ENCODE assay signal across 28 mouse cellular contexts in genomic region chr5:119379915-119380432, GRCm38 (mm10).
"Had no signal": no experiment of that assay in that cellular context is flagged by ENCODE, and none has a peak within 500 bp of the region (broad histone marks: within the 10 kb centered on the region; RNA-seq: fewer than 3 reads in every experiment).

No protein-coding gene starts in this region.

- ATAC-seq: hindbrain, embryonic 16.5 days; inflammation-experienced regulatory T-cells, adult 6 months; intestine, embryonic 15.5 days; liver, embryonic 12.5 days had no signal

- H3K4me3 ChIP-seq: gastrocnemius, adult 2 months; heart, adult 2 months; heart, embryonic 10.5 days; heart, embryonic 12.5 days; hindbrain, embryonic 10.5 days; hindbrain, embryonic 12.5 days; intestine, embryonic 15.5 days; kidney, embryonic 15.5 days; limb, embryonic 13.5 days; limb, embryonic 15.5 days; liver, embryonic 12.5 days had no signal

- H3K9ac ChIP-seq: heart, embryonic 12.5 days; hindbrain, embryonic 12.5 days; hindbrain, embryonic 14.5 days; intestine, embryonic 15.5 days; kidney, embryonic 15.5 days; limb, embryonic 13.5 days; limb, embryonic 15.5 days; liver, embryonic 12.5 days; liver, embryonic 14.5 days had no signal

- H3K4me1 ChIP-seq: hindbrain, embryonic 12.5 days; limb, embryonic 15.5 days had no signal

- H3K36me3 ChIP-seq: heart, embryonic 10.5 days; heart, embryonic 12.5 days; hindbrain, embryonic 10.5 days; hindbrain, embryonic 12.5 days; intestine, embryonic 15.5 days; kidney, embryonic 15.5 days; limb, embryonic 13.5 days; limb, embryonic 15.5 days; liver, embryonic 12.5 days had no signal

- DNase-seq: gastrocnemius, adult 2 months; gastrocnemius, postnatal 10 days; gastrocnemius, postnatal 25 days; heart, adult 2 months; heart, postnatal 10 days; heart, postnatal 4 days; kidney, adult 11 months; kidney, adult 2 months; kidney, adult 9 months; kidney, postnatal 14 days; kidney, postnatal 36 days; layer of hippocampus, adult 9-11 months; layer of hippocampus, postnatal 36 days; left cerebral cortex, postnatal 4 days had no signal

- H3K27me3 ChIP-seq: intestine, embryonic 15.5 days; liver, embryonic 12.5 days had no signal

- H3K9me3 ChIP-seq: heart, embryonic 10.5 days; hindbrain, embryonic 10.5 days; intestine, embryonic 15.5 days; kidney, embryonic 15.5 days had no signal

- H3K27ac ChIP-seq: gastrocnemius, adult 2 months; heart, adult 2 months; heart, embryonic 10.5 days; hindbrain, embryonic 10.5 days; hindbrain, embryonic 12.5 days; hindbrain, embryonic 14.5 days; intestine, embryonic 15.5 days; kidney, embryonic 15.5 days; kidney, postnatal 0 days; limb, embryonic 13.5 days; limb, embryonic 15.5 days; liver, embryonic 12.5 days; liver, embryonic 14.5 days had no signal

- H3K4me2 ChIP-seq: heart, embryonic 12.5 days; hindbrain, embryonic 12.5 days; hindbrain, embryonic 14.5 days; intestine, embryonic 15.5 days; kidney, embryonic 15.5 days; limb, embryonic 13.5 days; limb, embryonic 15.5 days; liver, embryonic 12.5 days had no signal
